ENCODE assay signal across 8 mouse cellular contexts in the genomic region with DNA sequence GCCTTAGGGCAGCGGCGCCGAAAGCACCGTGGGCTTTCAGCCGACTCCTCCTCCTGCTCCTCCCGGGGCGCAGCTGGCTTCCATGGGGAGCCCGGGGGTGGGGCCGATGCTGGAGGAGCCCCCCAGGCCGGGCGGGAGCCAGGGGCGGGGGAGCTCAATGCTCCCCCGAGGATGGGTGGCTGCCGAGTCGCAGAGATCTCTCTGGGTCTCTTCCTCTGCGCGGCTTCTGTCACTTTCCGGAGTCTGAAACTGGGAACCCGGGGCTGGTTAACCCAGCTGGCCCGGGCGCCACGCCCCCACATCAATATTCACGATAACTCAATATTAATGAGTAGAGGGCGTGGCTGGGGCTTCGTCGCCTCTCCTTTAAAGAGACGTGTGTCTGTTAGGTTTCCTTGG. TPM values are rescaled to one million over a fixed set of nuclear protein-coding genes. Genes with fewer than 3 reads are reported as not detected.
DNase-seq lines count a peak whose midpoint lies in the region; ATAC-seq and TF ChIP-seq lines count a peak whose summit lies in the region.

Gene Creb3l1, minus strand, starts transcription at position 229 of the 399 bp plus-strand sequence.

- H3K4me2 ChIP-seq in embryonic facial prominence, embryonic 12.5 days (replicated peaks): peak within 1 kb of the TSS; percentile 97
- H3K4me2 ChIP-seq in heart, embryonic 12.5 days: peak within 1 kb of the TSS; percentile 99
- H3K4me2 ChIP-seq in kidney, embryonic 14.5 days (replicated peaks; ENCODE audit: low read depth, low read length): peak within 1 kb of the TSS; percentile 97
- peak within 1 kb of the TSS; percentile 76 for H3K4me2 ChIP-seq in liver, embryonic 16.5 days (ENCODE audit: low read depth, low read length)
- peak within 1 kb of the TSS; percentile 94 for H3K4me2 ChIP-seq in neural tube, embryonic 14.5 days (ENCODE audit: low read depth, low read length)

- H3K9me3 ChIP-seq in embryonic facial prominence, embryonic 12.5 days: no peaks in the 10 kb centered on the region
- H3K9me3 ChIP-seq in heart, embryonic 12.5 days (replicated peaks): no peaks in the 10 kb centered on the region
- H3K9me3 ChIP-seq in kidney, embryonic 14.5 days (ENCODE audit: control insufficient read depth, low read length): no peaks in the 10 kb centered on the region
- no peaks in the 10 kb centered on the region for H3K9me3 ChIP-seq in liver, embryonic 16.5 days (replicated peaks; ENCODE audit: control insufficient read depth, low read length)
- no peaks in the 10 kb centered on the region for H3K9me3 ChIP-seq in neural tube, embryonic 14.5 days (ENCODE audit: control insufficient read depth, low read length)

- no peak for TF ChIP-seq CTCF in thymus, adult 2 months (IDR thresholded peaks at IDR 0.05; ENCODE audit: borderline replicate concordance, control insufficient read depth, extremely low read depth, insufficient read depth, low read length, poor library complexity)

- no peak within 1 kb of the TSS for H3K27ac ChIP-seq in embryonic facial prominence, embryonic 12.5 days
- peak within 1 kb of the TSS; percentile 2; the same call in 1 of the 2 replicates for H3K27ac ChIP-seq in heart, embryonic 12.5 days (ENCODE audit: poor library complexity, severe bottlenecking)
- H3K27ac ChIP-seq in kidney, embryonic 14.5 days (ENCODE audit: low read depth, low read length): peak within 1 kb of the TSS; percentile 62
- H3K27ac ChIP-seq in liver, embryonic 16.5 days (ENCODE audit: low read length): no peak within 1 kb of the TSS
- H3K27ac ChIP-seq in neural tube, embryonic 14.5 days (ENCODE audit: low read depth, low read length): no peak within 1 kb of the TSS
- H3K27ac ChIP-seq in thymus, adult 2 months (ENCODE audit: control insufficient read depth, insufficient read depth, low read length): no peak within 1 kb of the TSS

- peak within 1 kb of the TSS; percentile 76 for H3K4me3 ChIP-seq in embryonic facial prominence, embryonic 12.5 days
- peak within 1 kb of the TSS; percentile 80 for H3K4me3 ChIP-seq in heart, embryonic 12.5 days
- H3K4me3 ChIP-seq in kidney, embryonic 14.5 days (ENCODE audit: low read length): peak within 1 kb of the TSS; percentile 78
- peak within 1 kb of the TSS; percentile 61 for H3K4me3 ChIP-seq in liver, embryonic 16.5 days (ENCODE audit: low read depth, low read length)
- H3K4me3 ChIP-seq in neural tube, embryonic 14.5 days (ENCODE audit: low read depth, low read length): peak within 1 kb of the TSS; percentile 51
- no peak within 1 kb of the TSS for H3K4me3 ChIP-seq in thymus, adult 2 months (ENCODE audit: control insufficient read depth, insufficient read depth, low read length)

- under 1% methylated on average over 27 of the region's 27 CpGs for WGBS in embryonic facial prominence, embryonic 12.5 days
- 1% methylated on average over 24 of the region's 27 CpGs for WGBS in heart, embryonic 12.5 days
- WGBS in kidney, embryonic 14.5 days: under 1% methylated on average over 20 of the region's 27 CpGs
- under 1% methylated on average over 27 of the region's 27 CpGs for WGBS in liver, embryonic 16.5 days (ENCODE audit: insufficient replicate concordance)
- WGBS in neural tube, embryonic 14.5 days: under 1% methylated on average over 20 of the region's 27 CpGs
- WGBS in thymus, adult 2 months: 1% methylated on average over 27 of the region's 27 CpGs

- no peak for ATAC-seq in embryonic facial prominence, embryonic 12.5 days (ENCODE audit: insufficient number of reproducible peaks, insufficient read depth, low FRiP score, low TSS enrichment)
- ATAC-seq in heart, embryonic 12.5 days (ENCODE audit: insufficient number of reproducible peaks, low FRiP score): peak; percentile 36; the same call in 1 of the 2 replicates
- ATAC-seq in kidney, embryonic 14.5 days (ENCODE audit: low FRiP score, low TSS enrichment): peak; percentile 63; the same call in 1 of the 2 replicates
- peak; percentile 42 for ATAC-seq in liver, embryonic 16.5 days (ENCODE audit: low read depth)
- peak; percentile 64 for ATAC-seq in neural tube, embryonic 14.5 days (ENCODE audit: low read depth)

- peaks cover 20% of the 10 kb centered on the region for H3K4me1 ChIP-seq in embryonic facial prominence, embryonic 12.5 days
- peaks cover 48% of the 10 kb centered on the region for H3K4me1 ChIP-seq in heart, embryonic 12.5 days (replicated peaks)
- H3K4me1 ChIP-seq in kidney, embryonic 14.5 days (ENCODE audit: control insufficient read depth, insufficient read depth, low read length): peaks cover 13% of the 10 kb centered on the region; the same call in 1 of the 2 replicates
- H3K4me1 ChIP-seq in liver, embryonic 16.5 days (ENCODE audit: control insufficient read depth, low read depth, low read length): no peaks in the 10 kb centered on the region; the same call in 1 of the 2 replicates
- no peaks in the 10 kb centered on the region for H3K4me1 ChIP-seq in neural tube, embryonic 14.5 days (ENCODE audit: control insufficient read depth, insufficient read depth, low read length)
- peaks cover under 1% of the 10 kb centered on the region for H3K4me1 ChIP-seq in thymus, adult 2 months (replicated peaks; ENCODE audit: control insufficient read depth, insufficient read depth, low read length)

- H3K9ac ChIP-seq in embryonic facial prominence, embryonic 12.5 days: peak within 1 kb of the TSS; percentile 76
- H3K9ac ChIP-seq in heart, embryonic 12.5 days: peak within 1 kb of the TSS; percentile 88
- peak within 1 kb of the TSS; percentile 77 for H3K9ac ChIP-seq in kidney, embryonic 14.5 days (ENCODE audit: low read depth, low read length)
- peak within 1 kb of the TSS; percentile 56 for H3K9ac ChIP-seq in liver, embryonic 16.5 days (ENCODE audit: low read depth, low read length)
- H3K9ac ChIP-seq in neural tube, embryonic 14.5 days (replicated peaks; ENCODE audit: low read depth, low read length): peak within 1 kb of the TSS; percentile 58

- no peaks in the 10 kb centered on the region for H3K36me3 ChIP-seq in embryonic facial prominence, embryonic 12.5 days
- H3K36me3 ChIP-seq in heart, embryonic 12.5 days: no peaks in the 10 kb centered on the region
- H3K36me3 ChIP-seq in kidney, embryonic 14.5 days (ENCODE audit: control insufficient read depth, insufficient read depth, low read length): no peaks in the 10 kb centered on the region
- H3K36me3 ChIP-seq in liver, embryonic 16.5 days (ENCODE audit: control insufficient read depth, insufficient read depth): no peaks in the 10 kb centered on the region
- H3K36me3 ChIP-seq in neural tube, embryonic 14.5 days (ENCODE audit: control insufficient read depth, insufficient read depth, low read length): no peaks in the 10 kb centered on the region
- no peaks in the 10 kb centered on the region for H3K36me3 ChIP-seq in thymus, adult 2 months (ENCODE audit: control insufficient read depth, insufficient read depth, low read length)

- TF ChIP-seq POLR2A in thymus, adult 2 months (IDR thresholded peaks at IDR 0.05; ENCODE audit: control insufficient read depth, extremely low read depth, insufficient read depth, low read length, poor library complexity): no peak

- DNase-seq in B cell, adult 2 months: peak; percentile 61 to 63
- peak; percentile 60 for DNase-seq in ZHBTc4 (ENCODE audit: low read depth, low spot score)
- no peak for DNase-seq in thymus, adult 2 months

- peaks cover 19% of the 10 kb centered on the region for H3K27me3 ChIP-seq in embryonic facial prominence, embryonic 12.5 days
- H3K27me3 ChIP-seq in heart, embryonic 12.5 days (replicated peaks): 0 out of 2 replicates have a peak, but pooled peaks cover 8% of the 10 kb centered on the region
- H3K27me3 ChIP-seq in kidney, embryonic 14.5 days (ENCODE audit: control insufficient read depth, insufficient read depth, low read length): peaks cover 6% of the 10 kb centered on the region; the same call in 1 of the 2 replicates
- H3K27me3 ChIP-seq in liver, embryonic 16.5 days (ENCODE audit: control insufficient read depth, insufficient read depth, low read depth, low read length): peaks cover 21% of the 10 kb centered on the region
- H3K27me3 ChIP-seq in neural tube, embryonic 14.5 days (ENCODE audit: control insufficient read depth, insufficient read depth, low read length): peaks cover 10% of the 10 kb centered on the region
- peaks cover 8% of the 10 kb centered on the region for H3K27me3 ChIP-seq in thymus, adult 2 months (ENCODE audit: control insufficient read depth, insufficient read depth, low read length)

RNA-seq across cellular contexts. Expression of gene Creb3l1, which starts in this region (rescaled TPM):
- polyA plus RNA-seq in embryonic facial prominence, embryonic 12.5 days (2016; fragmentation: Nextera tagmentation; extraction: Ambion mirVana): 3.3 and 3.6 TPM in 2 replicates
- polyA plus RNA-seq in heart, embryonic 12.5 days (2016; fragmentation: Nextera tagmentation; extraction: Ambion mirVana): 6.1 and 6.7 TPM in 2 replicates
- polyA plus RNA-seq in kidney, embryonic 14.5 days (2014; fragmentation: Nextera tagmentation; extraction: Ambion mirVana): 11.1 and 15.0 TPM in 2 replicates
- polyA plus RNA-seq in liver, embryonic 16.5 days (2015; fragmentation: Nextera tagmentation; extraction: Ambion mirVana): 0.72 and 1.3 TPM in 2 replicates
- polyA plus RNA-seq in neural tube, embryonic 14.5 days (2014; fragmentation: Nextera tagmentation; extraction: Ambion mirVana): 1.2 and 4.5 TPM in 2 replicates
- 1.7 and 1.8 TPM in 2 replicates for polyA plus RNA-seq in thymus, adult 2 months (2012; rRNA removed)

Comparison
In these comparisons a context has a peak if more than half of its experiments do, and no peak if none do; other contexts are left out.
1. H3K27ac ChIP-seq: peak in heart, embryonic 12.5 days (single experiment) and kidney, embryonic 14.5 days (single experiment); none in embryonic facial prominence, embryonic 12.5 days (single experiment), liver, embryonic 16.5 days (single experiment), neural tube, embryonic 14.5 days (single experiment) and thymus, adult 2 months (single experiment).
2. Peak in every context shown above with its lines, with median percentiles within 50 percentile points of each other: H3K4me2 ChIP-seq and H3K9ac ChIP-seq.